Mouse (Mus musculus) monocyte, adult 5-6 weeks (primary cell): Measurements from ENCODE around the gene Chga. TPM values are rescaled to one million over a fixed set of nuclear protein-coding genes. Genes with fewer than 3 reads are reported as not detected.

ENCODE experiments used
- ATAC-seq: fragments of 153-309, 156-312 bp; replicated peaks from 2 replicates; pipeline ENCODE4 v1.8.0; 2017; ENCODE audit warnings: mild to moderate bottlenecking; ENCODE audit not compliant: low TSS enrichment, insufficient number of reproducible peaks, severe bottlenecking, poor library complexity, low FRiP score
- total RNA-seq: library from RNA; stranded (forward); fragments of 200-1000, 200-491, 200-594 nt; gene quantifications from 3 replicates; pipeline ENCODE4 v1.2.3, GENCODE M21; 2017

The Chga gene
- total RNA-seq, 1 experiment from 2014 or later = not detected

DNA sequence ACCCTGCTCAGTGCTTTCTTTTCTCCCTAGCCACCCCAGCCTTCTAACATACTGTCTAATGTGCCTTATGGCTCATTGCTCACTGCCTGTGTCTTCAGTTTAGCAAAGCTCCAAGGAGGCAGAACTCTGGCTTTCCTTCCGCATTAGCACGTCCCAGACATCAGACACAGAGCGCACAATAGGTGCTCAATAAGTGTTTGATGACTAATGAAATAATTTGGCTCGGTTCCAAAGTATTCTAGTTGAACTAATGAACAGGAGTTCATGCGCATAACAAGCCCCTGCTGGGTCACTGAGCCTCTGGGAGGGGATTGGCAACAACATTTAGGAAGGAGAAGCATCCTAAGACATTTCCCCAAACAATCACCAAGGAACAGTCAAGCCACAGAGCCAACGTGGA is 2.8 kb upstream of the Chga start:
- ATAC-seq = no peak

- no peak for ATAC-seq
Measured at GRCm38 (mm10) chr12:102553705-102554275, 979 bp upstream of the Chga start.

- ATAC-seq = no peak
Measured at GRCm38 (mm10) chr12:102555850-102556249, 1.1 kb downstream of the Chga start.

GRCm38 (mm10) chr12:102557372-102557771 is 2.6 kb downstream of the Chga start:
- ATAC-seq = no peak

- no peak for ATAC-seq
Measured at GRCm38 (mm10) chr12:102565086-102565485, 10.3 kb downstream of the Chga start.

- ATAC-seq = no peak
Measured at GRCm38 (mm10) chr12:102566951-102567350, 12.2 kb downstream of the Chga start.

DNA sequence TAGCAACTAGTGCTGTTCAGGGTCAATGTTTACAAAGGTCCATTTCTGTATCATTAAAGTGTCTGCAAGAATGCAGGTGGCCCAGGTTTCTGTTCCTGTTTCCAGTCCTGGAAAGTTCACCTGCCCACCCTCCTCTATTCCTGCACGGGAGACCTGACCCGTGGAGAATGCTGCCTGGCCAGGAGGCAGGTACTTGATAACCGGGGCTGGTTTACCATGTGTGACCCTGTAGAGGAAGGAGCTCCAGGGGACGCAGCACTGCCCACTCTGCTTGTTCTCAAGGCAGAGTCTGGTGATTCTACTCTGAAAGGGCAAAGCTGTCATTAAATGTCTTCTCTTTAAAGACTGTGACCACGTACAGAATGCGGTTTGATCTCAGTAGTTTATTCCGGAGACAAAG is 13.4 kb downstream of the Chga start:
- ATAC-seq = no peak

GRCm38 (mm10) chr12:102570111-102570510 is 15.3 kb downstream of the Chga start:
- ATAC-seq = no peak

DNA sequence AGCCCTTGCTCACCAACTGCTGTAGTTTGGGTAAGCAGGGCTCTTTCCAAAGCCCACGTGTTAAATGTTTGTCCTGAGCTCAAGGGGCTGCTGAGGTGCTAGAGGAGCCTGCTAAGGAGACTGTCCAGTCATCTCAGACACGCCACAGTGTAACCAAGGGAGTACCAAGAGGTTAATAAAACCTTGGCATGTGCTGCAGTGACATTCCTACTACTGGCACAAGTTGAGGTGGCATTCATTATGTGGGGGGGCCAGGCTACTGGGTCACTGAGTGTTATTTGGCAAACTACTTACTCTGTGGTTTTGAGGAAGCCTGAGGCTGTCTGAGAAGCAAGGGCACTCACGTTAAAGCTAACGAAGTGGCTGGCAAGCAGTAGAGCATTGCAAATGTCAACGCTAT is 16.0 kb downstream of the Chga start:
- no peak for ATAC-seq

DNA sequence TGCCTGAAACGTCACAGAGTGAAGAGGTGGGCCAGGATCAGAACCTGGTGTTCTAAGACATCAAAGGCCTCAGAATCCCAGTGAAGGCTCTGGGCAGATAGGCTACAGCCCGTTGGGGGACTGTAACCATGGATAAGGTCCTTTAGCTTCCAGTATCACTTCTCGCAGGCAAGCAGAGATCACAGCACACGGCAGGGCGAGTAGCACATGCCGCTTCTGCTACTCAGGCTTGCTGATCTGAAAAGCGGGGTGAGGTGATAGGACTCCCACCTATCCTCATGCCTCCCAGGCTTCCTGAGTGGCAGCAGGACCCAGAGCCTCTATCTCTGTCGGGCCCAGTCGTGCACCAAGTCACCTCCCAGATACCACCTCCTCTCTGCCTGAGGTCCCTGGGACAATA is 16.9 kb downstream of the Chga start:
- ATAC-seq = no peak

DNA sequence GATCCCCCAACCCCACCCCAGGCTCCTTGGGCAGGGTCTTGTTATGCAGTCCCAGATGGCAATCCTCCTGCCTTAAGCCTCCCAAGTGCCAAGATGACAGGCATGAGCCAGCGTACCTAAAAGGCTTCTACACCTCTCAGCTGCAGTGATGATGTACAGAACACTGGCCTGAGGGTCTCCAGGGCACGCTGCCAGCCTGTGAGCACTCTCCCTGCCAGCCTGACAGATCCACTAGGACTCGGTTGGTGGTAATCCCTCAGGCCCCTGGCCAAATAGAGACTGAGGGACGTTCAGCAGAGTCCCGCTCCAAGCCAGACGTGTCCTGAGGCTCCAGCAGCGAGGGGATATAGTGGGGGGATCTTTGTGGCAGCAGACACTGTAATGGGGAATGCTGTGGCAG is 18.3 kb downstream of the Chga start:
- no peak for ATAC-seq

- no peak for ATAC-seq
Measured at GRCm38 (mm10) chr12:102575541-102576329, 21.0 kb downstream of the Chga start.

DNA sequence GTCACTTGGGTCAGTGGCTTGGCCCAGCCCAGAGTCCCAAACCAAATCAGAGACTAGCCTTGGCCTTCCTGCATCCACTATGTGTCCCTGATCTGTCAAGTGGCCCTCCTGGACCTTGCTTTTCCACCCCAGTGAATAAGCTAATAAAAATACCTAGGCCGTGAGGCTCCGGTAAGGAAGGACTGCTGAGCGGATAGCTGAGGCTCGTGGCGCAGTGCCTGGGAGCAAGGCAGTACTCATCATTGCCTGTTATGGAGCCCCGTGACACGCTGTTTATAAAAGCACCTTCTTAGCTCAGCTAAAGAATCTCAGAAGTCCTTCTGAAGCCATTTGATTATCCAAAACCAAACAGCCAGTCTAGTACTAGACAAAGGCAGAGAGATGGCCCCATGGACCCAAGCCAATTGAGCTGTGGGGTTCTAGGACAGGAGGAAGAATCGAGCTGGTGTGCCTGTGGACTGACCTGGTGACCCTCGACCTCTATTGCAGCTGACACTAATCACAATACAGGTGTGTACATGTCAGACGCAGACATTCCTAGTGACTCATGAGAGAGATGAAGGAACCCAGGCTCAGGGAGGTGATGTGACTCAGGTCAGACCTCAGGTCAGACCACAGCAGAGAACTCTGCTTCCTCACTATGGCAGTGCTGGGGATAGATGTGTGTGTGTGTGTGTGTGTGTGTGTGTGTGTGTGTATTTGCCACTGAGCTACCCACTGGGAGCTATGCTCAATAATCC is 22.1 kb downstream of the Chga start:
- no peak for ATAC-seq

DNA sequence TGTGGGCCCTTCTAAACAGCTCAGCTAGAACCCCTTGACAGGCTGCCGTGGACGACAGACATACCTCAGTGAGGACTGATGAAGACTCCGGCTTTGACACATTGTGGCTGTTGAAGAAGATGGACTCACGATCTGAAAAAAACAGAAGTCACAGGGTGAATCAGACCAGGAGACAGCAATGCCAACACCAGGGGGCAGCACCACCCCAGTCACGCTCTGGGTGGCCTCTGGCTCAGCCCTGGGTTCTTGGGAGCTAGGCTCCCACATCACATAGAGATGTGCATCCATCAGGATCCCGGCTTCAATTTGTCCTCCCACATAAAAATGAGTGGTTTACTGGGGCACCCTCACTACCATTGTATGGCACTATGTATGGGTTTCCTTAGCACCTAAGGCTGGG is 24.3 kb downstream of the Chga start:
- 0 out of 2 replicates have a peak, but pooled peaks have one; percentile 34 for ATAC-seq

- no peak for ATAC-seq
Measured at GRCm38 (mm10) chr12:102581579-102582196, 26.9 kb downstream of the Chga start.

DNA sequence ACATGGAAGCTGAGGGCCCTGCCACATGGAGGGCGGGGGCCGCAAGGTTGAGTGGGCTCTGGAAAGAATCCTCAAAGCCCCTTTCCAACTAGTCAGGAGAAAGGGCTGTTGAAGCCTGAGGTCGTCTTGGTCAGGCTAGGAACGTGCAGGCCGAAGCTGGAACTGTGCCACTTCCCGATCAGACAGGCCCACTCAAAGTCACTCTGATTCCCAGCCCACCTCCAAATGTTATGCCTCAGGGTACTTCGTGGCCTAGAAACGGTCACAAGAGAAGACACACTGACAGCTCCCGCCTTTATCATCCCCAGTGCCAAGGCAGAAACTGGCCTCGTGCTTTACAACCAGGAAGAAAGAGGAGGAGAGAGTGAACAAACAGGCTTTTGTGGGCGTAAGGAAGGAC is 27.7 kb downstream of the Chga start:
- no peak for ATAC-seq

DNA sequence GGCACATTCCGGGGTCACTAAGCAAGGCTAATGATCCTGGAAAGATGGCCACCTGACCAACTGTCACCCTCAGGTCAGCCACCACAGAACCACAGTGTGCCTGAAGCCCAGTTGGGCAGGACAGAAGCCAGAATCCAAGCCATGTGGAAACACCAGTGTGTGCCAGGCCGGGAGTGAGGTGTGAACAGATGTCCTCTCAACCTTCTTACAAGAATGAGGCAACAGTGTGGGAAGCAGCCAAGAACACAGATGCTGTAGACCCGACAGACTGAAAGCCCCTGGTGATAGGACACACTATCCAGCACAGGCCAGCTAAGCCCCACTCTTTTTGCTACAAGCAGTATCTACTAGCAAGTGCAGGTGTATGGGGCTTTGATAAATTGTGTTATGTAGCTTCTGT is 30.6 kb downstream of the Chga start:
- ATAC-seq = no peak

DNA sequence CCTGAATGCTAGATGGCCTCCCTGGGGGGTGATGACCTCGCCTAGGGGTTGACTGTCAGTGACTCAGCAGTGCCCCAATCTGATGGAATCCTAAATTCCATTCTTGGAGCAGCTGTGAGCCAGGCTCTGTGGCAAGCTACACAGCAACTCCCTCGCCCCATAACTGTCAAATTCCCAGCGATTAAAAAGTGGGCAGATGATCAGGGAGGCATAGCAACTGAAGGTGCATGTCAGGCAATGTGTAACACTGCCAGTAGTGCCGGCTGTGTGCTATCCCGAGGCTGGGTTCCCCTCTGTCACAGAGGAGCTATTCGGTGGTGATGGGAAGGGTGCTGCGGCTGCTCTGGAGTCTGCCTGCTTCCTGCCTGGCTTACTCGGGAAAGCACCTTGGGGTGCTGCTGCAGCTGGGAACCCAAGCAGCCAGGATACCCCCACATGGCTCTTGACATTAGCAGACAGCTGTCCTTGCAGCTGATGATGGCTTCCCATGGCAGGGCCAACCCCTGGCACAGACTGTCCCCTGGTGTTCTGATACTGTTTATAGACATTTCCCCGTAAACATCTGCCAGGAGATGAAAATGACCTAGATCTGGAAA is 31.6 kb downstream of the Chga start:
- ATAC-seq = no peak

DNA sequence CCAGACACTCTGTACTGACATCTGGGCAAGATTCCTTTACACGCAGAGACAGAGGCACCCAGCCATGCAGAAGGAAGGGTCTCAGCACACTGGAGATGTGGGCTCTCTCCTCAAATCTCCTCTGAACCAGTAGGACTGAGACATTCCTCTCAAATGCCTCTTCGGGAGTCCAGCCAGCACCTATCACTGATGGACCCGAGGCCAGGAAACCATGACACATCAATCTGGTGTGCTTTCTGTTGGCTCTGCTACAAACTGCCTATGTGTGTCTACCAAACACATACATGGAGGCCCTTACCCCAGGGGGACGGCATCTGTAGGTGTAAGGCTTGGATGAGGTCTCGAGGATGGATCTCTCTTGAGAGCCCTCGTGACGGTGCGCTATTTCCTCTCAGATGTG is 32.3 kb downstream of the Chga start:
- no peak for ATAC-seq
